In genomic region chr10:13135751-13136150, GRCm38 (mm10) we compare ENCODE assay signal across 24 mouse cellular contexts. TPM values are rescaled to one million over a fixed set of nuclear protein-coding genes. Genes with fewer than 3 reads are reported as not detected.
"Had no signal": no experiment of that assay in that cellular context is flagged by ENCODE, and none has a peak within 500 bp of the region (broad histone marks: within the 10 kb centered on the region; RNA-seq: fewer than 3 reads in every experiment).

No protein-coding gene starts in this region.

- DNase-seq: liver, postnatal 0 days; lung, adult 2 months; lung, postnatal 14 days; lung, postnatal 36 days; midbrain, embryonic 14.5 days; right cerebral cortex, postnatal 14 days; thymus, adult 2 months; thymus, postnatal 25 days; thymus, postnatal 4 days had no signal

- ATAC-seq: liver, postnatal 0 days; lung, postnatal 0 days had no signal

- H3K36me3 ChIP-seq: liver, embryonic 15.5 days; lung, embryonic 15.5 days; midbrain, embryonic 12.5 days; neural tube, embryonic 12.5 days; stomach, embryonic 15.5 days had no signal

- H3K4me3 ChIP-seq: liver, embryonic 15.5 days; lung, embryonic 15.5 days; midbrain, embryonic 12.5 days; neural tube, embryonic 12.5 days; stomach, embryonic 15.5 days had no signal

- H3K9me3 ChIP-seq: liver, embryonic 15.5 days; lung, embryonic 15.5 days; midbrain, embryonic 12.5 days; neural tube, embryonic 12.5 days; stomach, embryonic 15.5 days had no signal

- H3K4me1 ChIP-seq: liver, embryonic 15.5 days; lung, embryonic 15.5 days; midbrain, embryonic 12.5 days; neural tube, embryonic 12.5 days had no signal

- H3K27ac ChIP-seq: liver, embryonic 15.5 days; lung, embryonic 15.5 days; macrophage; midbrain, embryonic 12.5 days; neural tube, embryonic 12.5 days; stomach, embryonic 15.5 days; stomach, postnatal 0 days had no signal

- H3K27me3 ChIP-seq: liver, embryonic 15.5 days; lung, embryonic 15.5 days; midbrain, embryonic 12.5 days; neural tube, embryonic 12.5 days; stomach, embryonic 15.5 days had no signal

RNA-seq across cellular contexts. Expression of gene Zc2hc1b, which starts 42.1 kb away (rescaled TPM):
- total RNA-seq: megakaryocyte progenitor cell, adult 5-6 weeks; midbrain, postnatal 0 days; monocyte, adult 5-6 weeks; neutrophil, adult 5-6 weeks had no signal
- polyA plus RNA-seq: liver, embryonic 15.5 days; liver, postnatal 0 days; lung, adult 2 months; lung, embryonic 15.5 days; lung, postnatal 0 days; macrophage; midbrain, embryonic 12.5 days; midbrain, embryonic 14.5 days; midbrain, postnatal 0 days; neural tube, embryonic 12.5 days; neural tube, embryonic 14.5 days; spleen, adult 2 months; stomach, embryonic 15.5 days; stomach, postnatal 0 days; thymus, adult 2 months; urinary bladder, adult 2 months had no signal
